Mouse (Mus musculus): ENCODE results near the gene Armc5.

Armc5 gene

GRCm38 (mm10) chr7:128288923-128289544 is 51.9 kb downstream of the Armc5 start:
- peak; percentile 33 for DNase-seq (ENCODE audit: low read depth, low spot score)

Measured in brain, adult 2 months (tissue).